Mouse (Mus musculus): ENCODE measurements at regions not wholly inside any gene's neighbourhood (a gene's known extent, or its start where the extent isn't known, plus 50 kb on each side); places are given as distances from the start of the nearest gene placed in this dataset.

GRCm38 (mm10) chr7:137751151-137751859 lies 313.9 kb downstream of the Glrx3 start:
- ATAC-seq: no peak

GRCm38 (mm10) chr7:137765961-137766360 lies 328.5 kb downstream of the Glrx3 start:
- no peak for ATAC-seq

GRCm38 (mm10) chr7:137766721-137767120 lies 329.3 kb downstream of the Glrx3 start:
- ATAC-seq: no peak

- no peak for ATAC-seq
These were observed 335.9 kb downstream of the Glrx3 start for GRCm38 (mm10) chr7:137773051-137773964.

- no peak for ATAC-seq
These were observed 336.5 kb downstream of the Glrx3 start for GRCm38 (mm10) chr7:137773965-137774310.

GRCm38 (mm10) chr7:137783954-137784353 lies 346.5 kb downstream of the Glrx3 start:
- no peak for ATAC-seq

- no peak for ATAC-seq
These were observed 367.9 kb downstream of the Glrx3 start for GRCm38 (mm10) chr7:137805361-137805760.

GRCm38 (mm10) chr7:137812839-137813238 lies 375.4 kb downstream of the Glrx3 start:
- ATAC-seq: no peak

GRCm38 (mm10) chr7:137840520-137840919 lies 403.1 kb downstream of the Glrx3 start:
- no peak for ATAC-seq

- ATAC-seq: no peak
These were observed 403.6 kb downstream of the Glrx3 start for GRCm38 (mm10) chr7:137841044-137841443.

GRCm38 (mm10) chr7:137841456-137842100 lies 404.2 kb downstream of the Glrx3 start:
- ATAC-seq: no peak

- ATAC-seq: no peak
These were observed 410.4 kb downstream of the Glrx3 start for GRCm38 (mm10) chr7:137847856-137848255.

GRCm38 (mm10) chr7:137851061-137851460 lies 413.6 kb downstream of the Glrx3 start:
- ATAC-seq: no peak

GRCm38 (mm10) chr7:137859681-137860080 lies 422.3 kb downstream of the Glrx3 start:
- ATAC-seq: no peak

- no peak for ATAC-seq
These were observed 423.1 kb downstream of the Glrx3 start for GRCm38 (mm10) chr7:137860520-137860919.

- no peak for ATAC-seq
These were observed 427.5 kb downstream of the Glrx3 start for GRCm38 (mm10) chr7:137864912-137865311.

GRCm38 (mm10) chr7:137865457-137865856 lies 428.0 kb downstream of the Glrx3 start:
- no peak for ATAC-seq

- ATAC-seq: no peak
These were observed 429.5 kb downstream of the Glrx3 start for GRCm38 (mm10) chr7:137866880-137867279.

GRCm38 (mm10) chr7:137868501-137868900 lies 431.1 kb downstream of the Glrx3 start:
- no peak for ATAC-seq

GRCm38 (mm10) chr7:137875306-137875705 lies 437.9 kb downstream of the Glrx3 start:
- no peak for ATAC-seq

GRCm38 (mm10) chr7:137879296-137879695 lies 441.9 kb downstream of the Glrx3 start:
- ATAC-seq: no peak

GRCm38 (mm10) chr7:137882876-137883275 lies 445.5 kb downstream of the Glrx3 start:
- ATAC-seq: no peak

GRCm38 (mm10) chr7:137883701-137884100 lies 446.3 kb downstream of the Glrx3 start:
- ATAC-seq: no peak

Measured in CD4-positive, CD25-positive, alpha-beta regulatory T cell, adult 4 months (primary cell).